Comparison of ENCODE assay signal across 17 mouse cellular contexts in genomic region chr10:67420761-67421160, GRCm38 (mm10).
DNase-seq lines count a peak whose midpoint lies in the region; TF ChIP-seq lines count a peak whose summit lies in the region.
"Had no signal": no experiment of that assay in that cellular context is flagged by ENCODE, and none has a peak within 500 bp of the region (broad histone marks: within the 10 kb centered on the region; RNA-seq: fewer than 3 reads in every experiment).

No protein-coding gene starts in this region.

- H3K9me3 ChIP-seq in MEL (replicated peaks; ENCODE audit: insufficient read depth, low read length): no peaks in the 10 kb centered on the region
- H3K9me3 ChIP-seq: G1E had no signal

- TF ChIP-seq RAD21 in MEL (IDR thresholded peaks at IDR 0.05; ENCODE audit: low read depth, low read length): no peak

- H3K4me3 ChIP-seq in MEL (ENCODE audit: control insufficient read depth in 1 of 2, insufficient read depth in 1 of 2, low read depth in 2 of 2, low read length in 2 of 2): no peak overlapping the region

- no peaks in the 10 kb centered on the region for H3K79me2 ChIP-seq in MEL (ENCODE audit: control insufficient read depth, insufficient read depth, low read length, poor library complexity)

- TF ChIP-seq POLR2A in MEL (IDR thresholded peaks at IDR 0.05; ENCODE audit: control insufficient read depth in 1 of 2, insufficient read depth in 1 of 2, low read depth in 1 of 2, low read length in 2 of 2, poor library complexity in 1 of 2): no peak

- TF ChIP-seq CTCF in MEL (IDR thresholded peaks at IDR 0.05 in 2 of 3, conservative IDR thresholded peaks at IDR 0.05 in 1 of 3; ENCODE audit: control insufficient read depth in 1 of 3, insufficient read depth in 1 of 3, low read depth in 2 of 3, low read length in 3 of 3, poor library complexity in 1 of 3, severe bottlenecking in 1 of 3): no peak

- peaks cover 3 to 13% of the 10 kb centered on the region in 2 experiments; a peak in 3 of 4 replicates for H3K36me3 ChIP-seq in MEL (ENCODE audit: control insufficient read depth in 1 of 2, insufficient read depth in 2 of 2, low read length in 2 of 2)

- peak; percentile 16 to 67; a peak in 2 of 4 replicates for TF ChIP-seq EP300 in MEL (IDR thresholded peaks at IDR 0.05; ENCODE audit: low read depth in 1 of 2, low read length in 2 of 2)

- no peak overlapping the region for H3K27ac ChIP-seq in MEL (ENCODE audit: control insufficient read depth, low read depth, low read length)

- no peaks in the 10 kb centered on the region for H3K27me3 ChIP-seq in MEL (ENCODE audit: control insufficient read depth in 1 of 2, insufficient read depth in 2 of 2, low read length in 2 of 2)
- H3K27me3 ChIP-seq: CH12.LX had no signal

- peak; percentile 10 for DNase-seq in testis, postnatal 14 days (ENCODE audit: low spot score)
- no peak for DNase-seq in testis, postnatal 10 days (ENCODE audit: low spot score)
- peak; percentile 42 for DNase-seq in MEL (ENCODE audit: low read depth, low spot score)
- DNase-seq in right cerebral cortex, postnatal 25 days: no peak
- DNase-seq: adrenal gland, adult 2 months; adrenal gland, adult 8-10 months; adrenal gland, postnatal 10 days; adrenal gland, postnatal 14 days; adrenal gland, postnatal 25 days; adrenal gland, postnatal 36 days; B cell, adult 2 months; cerebellum, adult 11 months; cerebellum, adult 11-12 months; cerebellum, adult 18-20 months; cerebellum, adult 2 months had no signal

- H3K4me1 ChIP-seq in MEL (ENCODE audit: control insufficient read depth in 1 of 2, insufficient read depth in 2 of 2, low read length in 2 of 2): no peaks in the 10 kb centered on the region; a peak in 1 of 4 replicates

- H3K9ac ChIP-seq in MEL (ENCODE audit: control insufficient read depth, low read depth, low read length, poor library complexity, severe bottlenecking): no peak overlapping the region

TF ChIP-seq in MEL, 35 proteins besides CTCF, POLR2A, EP300 and RAD21:
- no peak for TF ChIP-seq MXI1 (IDR thresholded peaks at IDR 0.05; ENCODE audit: low read depth, low read length)
- no peak for TF ChIP-seq JUND (IDR thresholded peaks at IDR 0.05; ENCODE audit: low read depth, low read length)
- TF ChIP-seq MAFK (IDR thresholded peaks at IDR 0.05; ENCODE audit: borderline replicate concordance, low read depth, low read length): no peak
- no peak for TF ChIP-seq POLR2AphosphoS5 (IDR thresholded peaks at IDR 0.05; ENCODE audit: borderline replicate concordance, low read depth, low read length)
- no peak for TF ChIP-seq ZKSCAN1 (IDR thresholded peaks at IDR 0.05; ENCODE audit: low read depth, low read length)
- TF ChIP-seq NELFE (IDR thresholded peaks at IDR 0.05; ENCODE audit: low read depth, low read length): no peak
- TF ChIP-seq MAX (IDR thresholded peaks at IDR 0.05; ENCODE audit: low read length): no peak
- no peak for TF ChIP-seq CHD1 (IDR thresholded peaks at IDR 0.05; ENCODE audit: low read depth, low read length)
- TF ChIP-seq E2F4 (IDR thresholded peaks at IDR 0.05; ENCODE audit: borderline replicate concordance, low read depth, low read length): no peak
- peak; percentile 66; the same call in 1 of the 2 replicates for TF ChIP-seq RCOR1 (IDR thresholded peaks at IDR 0.05; ENCODE audit: low read depth, low read length)
- TF ChIP-seq ZC3H11A (IDR thresholded peaks at IDR 0.05; ENCODE audit: low read depth, low read length): no peak
- TF ChIP-seq MAZ (IDR thresholded peaks at IDR 0.05; ENCODE audit: low read depth, low read length): no peak
- TF ChIP-seq GATA1 (IDR thresholded peaks at IDR 0.05; ENCODE audit: low read depth, low read length): peak; percentile 50
- no peak for TF ChIP-seq ZMIZ1 (IDR thresholded peaks at IDR 0.05; ENCODE audit: low read depth, low read length)
- peak; percentile 40; the same call in 1 of the 2 replicates for TF ChIP-seq ETS1 (IDR thresholded peaks at IDR 0.05; ENCODE audit: low read depth, low read length)
- TF ChIP-seq USF1 (IDR thresholded peaks at IDR 0.05; ENCODE audit: low read depth, low read length): no peak
- TF ChIP-seq BHLHE40 (IDR thresholded peaks at IDR 0.05; ENCODE audit: borderline replicate concordance, low read depth, low read length): no peak
- TF ChIP-seq KAT2A (conservative IDR thresholded peaks at IDR 0.05; ENCODE audit: low read depth, low read length): no peak
- TF ChIP-seq CHD2 (IDR thresholded peaks at IDR 0.05; ENCODE audit: low read length): no peak
- no peak for TF ChIP-seq MEF2A (IDR thresholded peaks at IDR 0.05; ENCODE audit: extremely low read depth, insufficient replicate concordance, low read depth, low read length, poor library complexity, severe bottlenecking)
- TF ChIP-seq TBP (IDR thresholded peaks at IDR 0.05; ENCODE audit: low read depth, low read length): no peak
- no peak for TF ChIP-seq POLR2AphosphoS2 (IDR thresholded peaks at IDR 0.05; ENCODE audit: low read length)
- no peak for TF ChIP-seq ELF1 (IDR thresholded peaks at IDR 0.05; ENCODE audit: low read depth, low read length)
- TF ChIP-seq TCF12 (IDR thresholded peaks at IDR 0.05; ENCODE audit: low read depth, low read length): peak; percentile 62; the same call in 1 of the 2 replicates
- TF ChIP-seq NRF1 (IDR thresholded peaks at IDR 0.05; ENCODE audit: insufficient read depth, low read depth, low read length, poor library complexity, severe bottlenecking): no peak
- no peak for TF ChIP-seq MYB (IDR thresholded peaks at IDR 0.05; ENCODE audit: low read depth, low read length)
- peak; percentile 20; the same call in 1 of the 2 replicates for TF ChIP-seq SIN3A (IDR thresholded peaks at IDR 0.05; ENCODE audit: low read length)
- TF ChIP-seq UBTF (IDR thresholded peaks at IDR 0.05; ENCODE audit: borderline replicate concordance, insufficient read depth, low read depth, low read length): no peak
- no peak for TF ChIP-seq HCFC1 (IDR thresholded peaks at IDR 0.05; ENCODE audit: low read depth, low read length)
- TF ChIP-seq ZNF384 (IDR thresholded peaks at IDR 0.05; ENCODE audit: low read depth, low read length): no peak
- TF ChIP-seq USF2 (IDR thresholded peaks at IDR 0.05; ENCODE audit: borderline replicate concordance in 1 of 2, insufficient read depth in 1 of 2, low read depth in 1 of 2, low read length in 2 of 2): no peak
- TF ChIP-seq TAL1 (IDR thresholded peaks at IDR 0.05; ENCODE audit: low read length): no peak
- no peak for TF ChIP-seq MYC (IDR thresholded peaks at IDR 0.05; ENCODE audit: low read depth, low read length)
- TF ChIP-seq GABPA (IDR thresholded peaks at IDR 0.05; ENCODE audit: low read depth, low read length): no peak
- TF ChIP-seq SMC3 (IDR thresholded peaks at IDR 0.05; ENCODE audit: low read depth, low read length): no peak

Comparison
In these comparisons a context has a peak if more than half of its experiments do, and no peak if none do; other contexts are left out.
1. DNase-seq: peak in testis, postnatal 14 days (single experiment) and MEL (single experiment); none in testis, postnatal 10 days (single experiment) and right cerebral cortex, postnatal 25 days (single experiment).